Mouse (Mus musculus): ENCODE results near the gene Man1c1. TPM values are rescaled to one million over a fixed set of nuclear protein-coding genes. Genes with fewer than 3 reads are reported as not detected.

Man1c1 gene
- total RNA-seq, 2 experiments from 2014 or later = 16.7 to 17.9 TPM

DNA sequence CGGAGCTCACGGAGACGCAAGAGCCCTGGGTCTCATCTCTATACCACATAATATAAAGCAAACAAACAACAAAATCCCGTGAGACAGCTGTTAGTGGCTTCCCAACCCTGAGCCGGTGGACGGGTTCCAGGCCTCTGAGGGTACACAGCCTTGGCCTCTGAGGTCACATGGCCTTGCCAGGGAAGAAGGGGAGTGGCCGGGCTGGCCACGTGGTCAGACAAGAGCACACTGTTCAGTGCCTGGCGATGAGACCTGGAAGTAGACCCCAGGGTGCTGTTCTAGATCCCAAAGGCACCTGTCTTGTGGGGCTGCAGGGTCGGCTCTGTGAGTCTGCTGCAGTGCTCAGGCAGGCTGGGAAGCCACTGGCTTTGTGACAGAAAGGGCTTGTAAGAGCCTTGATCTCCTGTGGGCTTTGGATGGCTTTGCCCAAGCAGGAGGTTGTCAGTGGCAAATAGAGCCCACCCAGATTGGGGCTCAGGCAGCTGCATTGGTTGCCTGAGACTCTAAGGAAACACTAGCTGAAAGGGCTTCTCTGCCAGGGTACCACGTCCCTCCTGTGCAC lies 116.4 kb downstream of the Man1c1 start:
- DNase-seq (ENCODE audit: low spot score in 2 of 2) = no peak

DNA sequence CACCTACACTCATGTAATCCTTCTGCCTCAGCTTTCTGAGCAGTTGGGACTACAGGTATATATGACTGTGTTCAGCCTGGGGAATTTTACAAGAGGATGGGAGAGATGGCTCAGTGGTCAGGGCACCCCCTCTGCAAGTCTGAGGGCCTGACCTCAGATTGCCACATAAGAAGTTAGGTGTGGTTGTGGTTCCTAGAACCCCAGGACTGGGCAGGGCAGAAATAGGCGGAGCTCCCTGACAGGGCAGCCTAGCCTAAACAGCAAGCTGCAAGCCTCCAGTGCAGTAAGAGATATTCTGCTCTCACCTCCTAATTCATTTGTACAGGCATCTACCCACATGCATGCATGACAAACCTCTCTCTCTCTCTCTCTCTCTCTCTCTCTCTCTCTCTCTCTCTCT lies 117.5 kb downstream of the Man1c1 start:
- DNase-seq (ENCODE audit: low spot score in 2 of 2) = no peak

DNA sequence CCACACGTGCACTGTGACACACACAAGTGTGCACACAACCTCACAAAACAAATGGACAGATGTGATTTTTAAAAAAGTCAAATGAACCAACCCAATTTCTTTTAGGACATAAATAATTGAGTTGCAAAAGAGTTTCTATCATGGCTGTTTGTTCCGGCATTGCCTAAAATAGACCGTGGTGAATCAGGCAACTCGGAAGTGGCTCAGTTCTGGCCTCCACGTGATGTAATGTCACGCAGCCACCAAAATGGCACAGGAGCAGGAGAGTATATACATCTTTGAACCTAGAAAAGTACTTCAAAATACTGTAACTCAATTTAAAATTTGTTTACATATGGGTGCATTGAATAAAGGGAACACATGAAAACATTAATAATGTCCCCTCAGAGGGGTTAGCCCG lies 118.0 kb downstream of the Man1c1 start:
- DNase-seq (ENCODE audit: low spot score in 2 of 2) = no peak

DNA sequence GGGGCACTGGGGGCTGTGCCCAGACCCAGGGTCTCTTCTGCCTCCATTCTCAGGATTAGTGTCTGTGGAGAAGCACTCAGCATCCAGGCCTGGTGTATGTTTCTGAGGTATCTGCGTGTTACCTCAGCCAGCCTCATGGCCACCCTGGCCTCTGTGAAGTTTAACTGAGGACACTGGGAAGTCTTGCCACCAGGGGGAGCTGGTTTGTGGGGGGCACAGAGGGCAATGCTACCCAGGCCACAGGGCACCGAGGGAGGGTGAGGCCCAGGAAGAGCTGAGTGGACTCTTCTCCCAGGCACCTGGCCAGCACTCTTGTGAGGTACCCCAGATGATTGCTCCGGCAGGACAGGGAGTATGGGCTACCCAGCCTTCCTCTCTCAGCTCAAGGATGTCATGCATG lies 120.6 kb downstream of the Man1c1 start:
- no peak for DNase-seq (ENCODE audit: low spot score in 2 of 2)

DNA sequence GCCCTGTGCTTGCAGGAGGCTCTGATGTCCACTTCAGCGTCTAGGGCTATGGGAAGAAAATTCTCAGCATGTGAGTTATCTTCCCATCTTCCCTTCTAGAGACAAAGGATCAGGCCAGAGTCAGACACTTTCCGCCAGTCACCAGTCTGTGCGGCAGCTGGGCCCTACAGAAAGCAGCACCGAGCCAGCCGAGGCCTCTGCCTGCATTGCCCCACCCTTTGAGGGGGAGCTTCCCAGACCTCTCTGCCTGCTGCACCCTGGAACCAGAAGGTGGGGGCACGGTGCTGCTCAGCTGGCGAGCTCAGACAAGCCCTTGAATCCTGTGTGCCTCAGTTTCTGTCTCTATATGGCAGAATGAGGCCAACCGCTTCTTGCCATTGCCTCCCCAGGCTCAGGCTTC lies 122.7 kb downstream of the Man1c1 start:
- DNase-seq (ENCODE audit: low spot score in 2 of 2) = no peak

DNA sequence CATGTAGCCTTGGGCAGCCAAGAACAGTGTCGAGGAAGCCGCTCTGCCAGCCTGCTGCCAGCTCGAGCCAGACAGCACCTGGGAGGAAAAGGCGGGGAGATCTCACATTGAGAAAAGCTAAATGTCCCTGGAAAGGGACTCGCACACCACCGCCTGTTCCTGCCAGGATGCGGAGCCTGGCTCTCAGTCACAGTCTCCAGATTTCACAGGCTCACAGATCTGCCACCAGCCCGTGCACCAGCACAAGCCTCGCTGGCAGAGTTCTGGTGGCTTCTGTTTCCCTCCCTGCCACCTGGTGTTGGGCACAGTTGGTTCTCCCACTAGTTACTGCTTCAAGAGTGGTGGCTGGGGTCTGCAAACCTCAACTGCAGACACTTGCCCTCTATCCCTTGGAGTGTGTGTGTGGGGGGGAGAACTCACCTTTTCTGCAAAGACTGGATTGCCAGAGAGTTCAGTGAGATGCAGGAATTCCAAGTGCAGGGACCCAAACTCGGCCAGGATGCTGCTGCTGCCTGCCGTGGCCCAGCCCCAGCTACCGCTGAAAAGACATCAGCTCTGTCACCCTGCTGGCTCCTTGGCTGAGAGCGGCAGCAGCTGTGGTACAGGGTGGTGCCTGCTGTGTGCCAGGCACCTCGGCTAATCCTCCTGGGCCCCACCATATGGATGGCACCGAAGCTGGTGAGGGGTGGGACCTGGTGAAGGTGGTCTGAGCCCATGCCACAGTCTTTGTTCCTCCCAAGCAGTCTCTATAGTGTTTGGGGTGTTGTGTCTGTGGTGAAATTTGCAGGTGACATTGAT lies 123.5 kb downstream of the Man1c1 start:
- no peak for DNase-seq (ENCODE audit: low spot score in 2 of 2)

DNA sequence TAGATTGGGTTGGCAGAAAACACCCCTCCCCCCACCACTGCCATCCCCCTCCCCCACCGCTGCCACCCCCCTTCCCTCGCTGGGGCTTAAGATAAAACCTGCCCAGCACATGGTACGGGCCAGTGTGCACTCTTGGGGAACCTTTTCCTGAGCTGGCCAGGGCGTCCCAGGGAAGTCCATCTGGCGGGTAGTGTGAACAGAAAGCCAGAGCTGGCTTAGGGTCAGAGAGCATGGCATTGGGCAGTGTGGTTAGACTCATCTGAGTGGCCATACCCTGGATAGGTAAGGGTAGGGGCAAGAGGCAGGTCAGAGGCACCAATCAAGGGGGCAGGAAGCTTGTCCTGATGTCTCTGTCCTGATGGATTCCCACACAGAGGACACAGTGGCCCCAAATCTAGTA lies 124.5 kb downstream of the Man1c1 start:
- DNase-seq (ENCODE audit: low spot score in 2 of 2) = no peak

DNA sequence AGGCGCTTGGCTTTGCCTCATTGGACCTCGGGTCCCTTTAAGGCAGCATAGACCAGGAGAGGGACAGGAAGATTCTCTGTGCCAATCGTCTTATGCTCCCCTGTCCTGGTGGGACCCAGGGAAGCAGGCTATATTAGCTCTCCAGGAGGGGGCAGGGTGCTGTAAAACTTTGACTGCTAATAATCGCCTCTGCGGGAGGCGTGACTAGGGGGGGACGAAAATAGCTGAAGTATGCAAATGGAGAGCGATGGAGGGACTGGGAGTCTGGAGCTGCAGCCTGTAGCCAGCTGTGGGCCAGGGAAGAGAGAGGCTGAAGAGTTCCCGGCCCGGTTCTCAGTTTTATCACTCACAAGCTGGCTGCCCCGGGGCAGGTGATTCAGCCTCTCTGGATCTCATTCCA lies 124.9 kb downstream of the Man1c1 start:
- peak in 1 of 2 experiments; percentile 44 for DNase-seq (ENCODE audit: low spot score in 2 of 2)

DNA sequence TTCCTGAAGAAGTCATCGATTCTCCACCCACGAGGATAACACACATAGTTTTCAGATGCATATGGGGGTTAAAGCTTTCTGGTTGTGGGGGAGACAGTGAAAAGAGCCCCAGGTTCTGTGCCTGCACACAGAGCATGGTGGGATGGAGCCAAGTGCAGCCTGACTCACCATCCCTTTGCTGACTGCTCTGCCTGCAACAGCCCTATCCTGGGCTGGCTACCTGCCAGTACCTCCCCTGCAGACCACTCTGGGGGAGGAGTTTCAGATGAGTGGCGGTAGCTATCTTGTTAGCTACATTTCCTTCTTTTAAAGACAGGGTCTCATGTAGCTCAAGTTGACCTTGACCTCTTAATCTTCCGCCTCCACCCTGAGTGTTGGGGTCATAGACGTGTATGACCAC lies 125.7 kb downstream of the Man1c1 start:
- no peak for DNase-seq (ENCODE audit: low spot score in 2 of 2)

DNA sequence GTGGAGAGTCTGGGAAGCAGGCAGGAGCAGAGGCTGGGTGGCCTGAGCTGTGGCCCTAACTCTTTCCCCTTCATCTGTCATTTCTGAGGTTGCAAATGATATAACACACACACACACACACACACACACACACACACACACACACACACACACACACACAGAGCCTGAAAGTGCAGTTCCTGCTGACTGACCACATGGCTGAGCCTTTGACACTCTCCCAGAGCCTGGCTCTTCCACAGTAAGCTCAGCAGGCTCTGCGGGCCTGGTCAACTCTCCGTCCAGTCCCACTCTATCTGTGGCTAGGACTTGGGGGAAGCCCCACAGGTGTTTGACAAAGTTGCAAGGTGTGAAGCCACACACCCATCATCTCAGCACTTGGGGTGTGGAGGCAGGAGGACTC lies 126.8 kb downstream of the Man1c1 start:
- DNase-seq (ENCODE audit: low spot score in 2 of 2) = no peak

DNA sequence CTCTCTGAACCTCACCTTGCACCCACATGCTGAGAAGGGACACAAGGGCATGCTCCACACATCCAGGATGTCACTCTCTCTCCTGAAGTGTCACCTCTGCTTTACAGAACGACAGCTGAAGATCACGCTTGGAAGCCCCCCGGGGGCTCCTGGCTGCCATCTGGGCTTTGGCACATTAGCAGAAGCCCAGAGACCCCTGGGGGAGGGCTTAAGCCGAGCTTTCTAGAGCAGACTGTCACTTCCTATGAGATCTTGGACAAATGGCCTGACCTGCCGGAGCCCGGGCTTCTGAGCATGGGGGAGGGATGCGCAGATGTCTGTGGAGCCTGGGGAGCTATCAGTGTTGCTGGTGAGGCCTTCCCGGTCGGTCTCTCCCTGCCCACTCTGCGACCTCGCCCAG lies 128.6 kb downstream of the Man1c1 start:
- no peak for DNase-seq (ENCODE audit: low spot score in 2 of 2)

DNA sequence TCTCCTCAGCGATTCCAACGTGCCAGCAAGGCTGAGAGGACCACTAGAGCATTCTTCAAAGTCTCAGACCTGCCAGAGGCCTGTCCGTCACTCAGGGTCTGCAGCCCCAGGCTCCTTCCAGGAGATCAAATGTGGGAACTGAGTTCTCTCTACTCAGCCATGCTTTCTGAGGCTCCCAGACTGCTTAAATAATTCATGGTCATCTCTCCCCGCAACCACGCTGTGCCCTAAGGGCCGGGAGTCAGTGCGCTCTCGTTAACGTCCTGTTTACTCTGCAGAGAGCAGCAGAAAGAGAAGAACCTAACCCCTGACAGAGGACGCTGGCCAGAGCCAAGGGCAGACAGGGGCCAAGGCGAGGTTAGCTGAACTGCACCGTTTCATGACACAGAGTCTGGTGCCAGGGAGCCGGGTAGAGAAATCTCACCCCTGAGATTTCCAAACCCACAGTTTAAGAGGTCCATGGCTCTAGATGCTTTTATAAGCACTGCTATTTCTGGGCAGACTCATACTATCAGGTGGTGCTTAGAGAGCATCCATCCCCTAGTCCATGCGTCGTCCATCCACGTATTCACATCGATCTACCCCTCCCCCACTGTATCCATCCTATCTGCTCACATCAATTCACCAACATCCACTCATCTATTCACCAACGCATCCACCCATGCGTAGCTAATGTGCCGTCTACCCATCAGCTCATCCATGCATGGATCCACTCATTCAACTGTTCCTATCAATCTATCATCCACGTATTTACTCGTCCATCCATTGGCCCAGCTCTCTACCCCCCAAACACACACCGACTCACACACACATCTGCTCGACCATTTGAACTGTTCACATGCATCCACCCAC lies 131.4 kb downstream of the Man1c1 start:
- no peak for DNase-seq (ENCODE audit: low spot score in 2 of 2)

DNA sequence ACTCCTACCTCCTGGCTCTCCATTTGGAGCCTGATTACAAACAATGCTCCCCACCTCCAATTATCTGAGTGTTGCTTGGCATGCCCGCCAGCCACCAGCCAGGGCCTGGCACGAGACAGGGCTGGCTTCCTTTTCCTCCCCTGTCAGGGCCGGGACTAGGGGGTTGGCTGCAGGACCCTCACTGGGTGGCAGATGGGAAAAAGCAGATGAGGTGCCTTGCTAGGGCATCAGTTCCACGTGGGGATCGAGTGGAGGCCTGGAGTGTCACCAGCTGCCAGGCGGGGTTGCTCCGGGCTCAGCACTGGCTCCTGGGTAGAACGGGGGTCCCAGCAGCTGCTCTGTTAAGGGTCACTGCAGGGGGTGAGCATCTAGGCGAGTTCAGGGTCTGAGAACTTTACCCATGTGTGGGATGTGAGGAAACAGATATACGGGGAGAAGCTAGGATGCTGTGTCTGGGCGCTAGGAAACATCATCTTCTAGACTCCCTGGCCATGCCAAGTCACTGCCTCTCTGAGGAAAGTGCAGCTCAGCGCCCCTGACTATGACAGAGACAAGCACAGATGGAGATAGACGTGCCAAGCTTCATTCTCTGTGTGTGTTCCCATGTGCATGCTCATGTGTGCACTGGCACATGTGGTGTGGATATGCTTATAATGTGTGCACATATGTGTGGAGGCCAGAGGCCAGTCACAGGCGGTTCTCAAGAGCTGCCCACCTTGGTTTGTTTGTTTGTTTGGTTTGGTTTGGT lies 133.2 kb downstream of the Man1c1 start:
- no peak for DNase-seq (ENCODE audit: low spot score in 2 of 2)

DNA sequence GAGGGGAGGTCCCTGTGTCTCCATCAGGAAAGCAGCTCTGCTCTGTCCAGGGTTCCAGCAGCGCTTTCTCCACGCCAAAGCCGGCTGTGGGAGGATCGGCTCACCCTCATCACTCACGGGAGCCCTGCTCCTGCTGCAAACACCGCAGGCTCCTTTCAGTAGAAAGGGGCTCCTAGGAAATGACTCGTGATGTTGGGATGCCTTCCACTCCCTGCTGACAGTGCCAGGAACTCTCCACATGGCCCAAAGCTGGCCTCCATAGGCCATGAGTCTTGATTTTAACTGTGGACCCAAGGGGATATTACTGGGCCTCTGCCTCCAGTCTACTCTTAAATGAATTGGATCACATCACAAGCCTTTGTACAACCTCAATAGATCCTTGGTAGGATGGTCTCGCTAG lies 134.3 kb downstream of the Man1c1 start:
- no peak for DNase-seq (ENCODE audit: low spot score in 2 of 2)

DNA sequence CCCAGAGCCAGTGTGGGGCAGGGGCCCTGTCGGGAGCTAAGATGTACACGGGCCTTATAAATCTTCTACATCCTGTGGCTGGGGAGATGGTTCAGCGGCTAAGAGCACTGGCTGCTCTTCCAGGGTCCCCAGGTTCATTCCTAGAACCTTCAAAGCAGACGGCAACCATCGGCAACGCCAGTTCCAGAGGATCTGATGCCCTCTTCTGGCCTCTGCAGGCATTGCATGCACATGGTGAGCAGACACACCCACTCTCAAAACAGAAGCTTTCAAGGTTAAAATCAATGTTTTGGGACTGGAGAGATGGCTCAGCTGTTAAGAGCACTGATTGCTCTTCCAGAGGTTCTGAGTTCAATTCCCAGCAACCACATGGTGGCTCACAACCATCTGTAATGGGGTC lies 134.9 kb downstream of the Man1c1 start:
- no peak for DNase-seq (ENCODE audit: low spot score in 2 of 2)

DNA sequence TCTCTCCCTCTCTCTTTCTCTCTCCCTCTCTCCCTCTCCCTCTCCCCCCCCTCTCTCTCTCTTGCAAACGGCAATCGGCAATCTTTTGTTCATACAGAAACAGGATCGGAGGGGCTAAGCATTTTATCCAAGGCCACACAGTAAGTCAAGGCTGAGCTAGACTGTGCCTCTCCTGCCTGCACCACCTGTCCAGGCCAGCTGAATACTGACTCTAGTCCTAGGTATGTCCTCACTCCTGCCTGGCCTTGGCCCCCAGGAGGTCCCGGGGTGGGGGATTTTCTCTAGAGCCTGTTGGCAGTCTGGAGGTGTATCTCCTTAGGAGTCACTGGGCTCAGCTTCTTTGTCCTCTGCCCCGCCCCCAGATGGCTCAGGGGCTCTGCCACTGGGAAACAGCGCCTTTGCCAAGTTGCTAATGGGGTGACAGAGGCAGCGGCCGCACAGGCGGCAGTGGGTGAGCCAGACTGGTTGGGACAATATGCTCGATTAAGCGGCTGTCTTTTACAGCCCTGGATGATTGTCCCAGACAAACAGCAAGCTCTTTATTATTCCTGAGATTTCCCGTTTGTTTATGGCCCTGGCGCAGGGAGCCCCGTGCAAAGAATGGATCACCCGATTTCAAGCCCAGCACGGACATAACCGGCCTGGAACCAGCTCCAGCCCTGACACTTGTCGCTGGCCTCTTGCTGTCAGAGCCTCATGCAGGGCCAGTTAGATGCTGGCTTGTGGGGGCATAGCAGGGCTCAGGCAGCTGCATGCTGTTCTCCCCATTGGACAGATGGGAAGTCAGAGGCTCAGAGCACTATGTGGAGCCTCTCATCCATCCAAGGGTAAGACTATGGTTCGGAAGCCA lies 136.5 kb downstream of the Man1c1 start:
- DNase-seq (ENCODE audit: low spot score in 2 of 2) = no peak

DNA sequence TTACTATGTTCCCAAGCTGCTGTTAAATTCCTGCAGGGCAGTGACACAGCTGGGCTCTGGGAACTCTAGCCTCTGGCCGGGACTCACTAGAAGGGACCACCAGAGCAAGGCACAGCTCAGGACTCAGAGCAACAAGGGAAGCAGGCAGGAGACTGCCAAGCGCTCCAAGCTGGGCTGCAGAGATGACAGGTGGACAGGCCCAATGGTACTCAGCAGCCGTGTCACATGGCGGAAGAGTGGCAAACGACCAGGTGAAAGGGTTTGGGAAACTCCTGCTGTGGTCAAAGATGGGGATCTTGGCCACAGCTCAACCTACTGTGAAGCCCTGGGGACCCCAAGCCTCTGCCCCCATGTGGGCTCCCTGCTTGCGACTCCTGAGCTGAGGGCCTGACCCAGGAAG lies 140.0 kb downstream of the Man1c1 start:
- no peak for DNase-seq (ENCODE audit: low spot score in 2 of 2)

DNA sequence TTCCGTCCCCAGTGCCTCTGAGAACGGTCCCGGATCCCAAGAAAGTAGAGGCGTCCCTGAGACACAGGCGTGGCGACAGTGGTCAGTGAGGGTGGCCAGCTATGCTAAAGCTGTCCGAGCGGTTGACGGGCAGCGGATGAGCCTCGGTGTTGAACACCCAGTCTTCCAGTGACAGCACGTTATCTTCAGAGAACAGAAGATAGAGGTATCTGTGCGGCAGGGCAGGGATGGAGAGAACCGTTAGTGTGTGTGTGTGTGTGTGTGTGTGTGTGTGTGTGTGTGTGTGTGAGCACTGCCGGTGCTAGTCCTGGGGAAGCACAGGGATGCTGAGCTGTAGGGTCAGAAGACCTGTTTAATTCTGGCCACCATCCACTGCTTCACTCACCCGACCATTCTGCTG lies 140.5 kb downstream of the Man1c1 start:
- DNase-seq (ENCODE audit: low spot score in 2 of 2) = no peak

DNA sequence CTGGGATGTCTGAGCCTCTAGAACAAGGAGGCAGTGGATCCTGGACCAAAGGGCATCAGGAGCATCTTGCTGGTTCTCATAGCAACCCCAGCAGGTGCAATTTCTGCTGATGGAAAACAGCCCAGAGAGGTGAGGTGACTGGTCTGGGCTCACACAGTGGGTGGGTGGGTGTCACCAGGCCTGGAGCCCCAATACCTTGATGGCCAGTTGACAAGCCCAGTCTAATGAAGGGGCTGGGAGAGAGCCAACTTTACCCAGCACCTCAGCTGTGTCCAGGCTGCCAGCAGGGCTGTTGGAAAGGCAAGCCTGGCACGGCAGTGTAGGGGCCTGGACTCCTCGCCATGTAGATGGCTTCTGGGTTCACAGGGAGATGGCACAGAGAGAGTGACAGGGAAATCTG lies 142.1 kb downstream of the Man1c1 start:
- no peak for DNase-seq (ENCODE audit: low spot score in 2 of 2)

DNA sequence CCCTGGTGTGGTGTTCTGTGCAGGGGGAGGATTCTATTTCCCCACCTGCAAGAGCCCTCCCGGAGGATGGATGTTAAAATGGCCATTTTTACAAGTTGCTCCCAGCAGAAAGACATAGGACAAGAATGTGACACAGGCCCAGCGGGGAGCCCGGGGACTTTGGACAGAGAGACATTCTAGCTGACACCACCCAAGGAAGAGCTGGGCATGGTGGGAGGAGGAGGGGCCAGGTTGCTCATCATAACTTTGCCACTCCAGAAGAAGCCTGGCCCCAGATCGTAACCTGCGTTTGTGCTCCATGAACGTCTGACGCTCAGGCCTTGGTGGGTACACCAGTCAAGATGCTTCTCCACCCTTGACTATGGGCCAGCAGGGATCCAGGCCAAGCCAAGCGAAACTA lies 143.4 kb downstream of the Man1c1 start:
- DNase-seq (ENCODE audit: low spot score in 2 of 2) = no peak

DNA sequence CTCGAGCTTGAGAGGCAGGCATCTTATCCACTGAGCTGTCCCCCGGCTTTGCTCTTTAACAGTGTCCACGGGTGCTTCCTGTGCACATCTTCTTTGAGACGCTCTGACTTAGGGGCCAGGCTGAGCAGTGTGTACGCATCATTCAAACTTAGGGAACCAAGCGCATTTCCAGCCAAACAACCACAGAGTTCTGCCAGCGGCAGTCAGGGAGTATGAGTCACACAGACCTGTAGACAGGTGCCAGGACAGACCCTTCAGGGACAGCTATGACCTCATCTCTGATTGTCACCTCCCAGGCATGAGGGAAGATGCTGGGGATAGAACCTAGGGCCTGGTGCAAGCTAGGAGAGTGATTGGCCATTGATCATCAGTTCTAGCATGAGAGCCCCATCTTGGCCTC lies 144.9 kb downstream of the Man1c1 start:
- DNase-seq (ENCODE audit: low spot score in 2 of 2) = no peak

Data from gastrocnemius, postnatal 4 days (tissue).